Mouse (Mus musculus) MEL (cell line): ENCODE measurements at regions not wholly inside any gene's neighbourhood (a gene's known extent, or its start where the extent isn't known, plus 50 kb on each side); places are given as distances from the start of the nearest gene placed in this dataset.

Experiments used
- DNase-seq: peaks from one replicate; pipeline ENCODE4 v3.0.0; 2011; ENCODE audit warnings: low read depth, low spot score
- H3K27ac ChIP-seq: 2 replicates; pipeline ENCODE4 v1.5.1; 2012; ENCODE audit warnings: low read depth, mild to moderate bottlenecking, control low read depth, low read length, moderate library complexity; ENCODE audit not compliant: control insufficient read depth
- H3K27me3 ChIP-seq, 2 experiments: fragments of 150-350 bp in 1 of 2; sonication (generic) in 1 of 2; 2 replicates each; pipeline ENCODE4 v1.6.1; 2012; ENCODE audit warnings: low read length in 2 of 2, mild to moderate bottlenecking in 2 of 2, improper control_type of control experiment in 1 of 2, moderate library complexity in 1 of 2; ENCODE audit not compliant: insufficient read depth in 2 of 2, control insufficient read depth in 1 of 2
- H3K36me3 ChIP-seq, 2 experiments: 2 replicates each; pipeline ENCODE4 v1.6.1; 2012 to 2014; ENCODE audit warnings: low read length in 2 of 2, improper control_type of control experiment in 1 of 2, inconsistent platforms in 1 of 2, mild to moderate bottlenecking in 1 of 2; ENCODE audit not compliant: insufficient read depth in 2 of 2, control insufficient read depth in 1 of 2
- H3K4me1 ChIP-seq, 2 experiments: fragments of 150-350 bp in 1 of 2; sonication (generic) in 1 of 2; 2 replicates each; pipeline ENCODE4 v1.6.1; 2012; ENCODE audit warnings: low read length in 2 of 2, improper control_type of control experiment in 1 of 2, mild to moderate bottlenecking in 1 of 2; ENCODE audit not compliant: insufficient read depth in 2 of 2, control insufficient read depth in 1 of 2
- H3K4me3 ChIP-seq, 2 experiments: fragments of 150-350 bp in 1 of 2; sonication (generic) in 1 of 2; 2 replicates each; pipeline ENCODE4 v1.5.1; 2012; ENCODE audit warnings: low read depth in 2 of 2, low read length in 2 of 2, mild to moderate bottlenecking in 2 of 2, moderate library complexity in 2 of 2, control low read depth in 1 of 2, improper control_type of control experiment in 1 of 2; ENCODE audit not compliant: control insufficient read depth in 1 of 2, insufficient read depth in 1 of 2
- H3K79me2 ChIP-seq: 2 replicates; pipeline ENCODE4 v1.6.1; 2012; ENCODE audit warnings: mild to moderate bottlenecking, low read length, moderate library complexity; ENCODE audit not compliant: control insufficient read depth, poor library complexity, insufficient read depth
- H3K9ac ChIP-seq: 2 replicates; pipeline ENCODE4 v1.6.1; 2012; ENCODE audit warnings: low read depth, mild to moderate bottlenecking, control low read depth, low read length, moderate library complexity; ENCODE audit not compliant: control insufficient read depth, poor library complexity, severe bottlenecking
- H3K9me3 ChIP-seq: fragments of 150-350 bp; sonication (generic); replicated peaks from 2 replicates; pipeline ENCODE4 v1.6.1; 2012; ENCODE audit warnings: mild to moderate bottlenecking, low read length, improper control_type of control experiment, moderate library complexity; ENCODE audit not compliant: insufficient read depth
- BHLHE40 ChIP-seq: IDR thresholded peaks from 2 replicates; pipeline ENCODE4 v1.6.1; 2012; ENCODE audit warnings: low read depth, mild to moderate bottlenecking, inconsistent platforms, low read length, improper control_type of control experiment, borderline replicate concordance
- CHD1 ChIP-seq: IDR thresholded peaks from 2 replicates; pipeline ENCODE4 v1.6.1; 2012; ENCODE audit warnings: low read depth, mild to moderate bottlenecking, inconsistent platforms, low read length, improper control_type of control experiment
- CHD2 ChIP-seq: IDR thresholded peaks from 2 replicates; pipeline ENCODE4 v1.6.1; 2011; ENCODE audit warnings: low read length, improper control_type of control experiment
- CTCF ChIP-seq, 3 experiments: IDR thresholded peaks in 2 of 3; conservative IDR thresholded peaks in 1 of 3; 2 replicates each; pipeline ENCODE4 v1.5.1; 2011 to 2012; ENCODE audit warnings: low read length in 3 of 3, low read depth in 2 of 3, mild to moderate bottlenecking in 2 of 3, improper control_type of control experiment in 1 of 3, inconsistent platforms in 1 of 3, mixed read lengths in 1 of 3, moderate library complexity in 1 of 3; ENCODE audit not compliant: control insufficient read depth in 1 of 3, insufficient read depth in 1 of 3, poor library complexity in 1 of 3, severe bottlenecking in 1 of 3
- ELF1 ChIP-seq: IDR thresholded peaks from 2 replicates; pipeline ENCODE4 v1.6.1; 2014; ENCODE audit warnings: low read depth, mild to moderate bottlenecking, inconsistent platforms, low read length, improper control_type of control experiment, moderate library complexity
- GABPA ChIP-seq: IDR thresholded peaks from 2 replicates; pipeline ENCODE4 v1.6.1; 2012; ENCODE audit warnings: low read depth, mild to moderate bottlenecking, inconsistent platforms, low read length, improper control_type of control experiment, moderate library complexity
- GATA1 ChIP-seq: IDR thresholded peaks from 2 replicates; pipeline ENCODE4 v1.6.1; 2011; ENCODE audit warnings: low read depth, low read length, improper control_type of control experiment
- JUND ChIP-seq: IDR thresholded peaks from 2 replicates; pipeline ENCODE4 v1.6.1; 2011; ENCODE audit warnings: low read depth, mild to moderate bottlenecking, improper control_type of control experiment, low read length
- MYB ChIP-seq: IDR thresholded peaks from 2 replicates; pipeline ENCODE4 v1.6.1; 2011; ENCODE audit warnings: mild to moderate bottlenecking, low read depth, low read length, improper control_type of control experiment
- NELFE ChIP-seq: IDR thresholded peaks from 2 replicates; pipeline ENCODE4 v1.6.1; 2011; ENCODE audit warnings: low read depth, low read length, improper control_type of control experiment
- NRF1 ChIP-seq: IDR thresholded peaks from 2 replicates; pipeline ENCODE4 v1.6.1; 2014; ENCODE audit warnings: low read depth, mild to moderate bottlenecking, inconsistent platforms, low read length, improper control_type of control experiment, moderate library complexity; ENCODE audit not compliant: poor library complexity, insufficient read depth, severe bottlenecking
- POLR2AphosphoS2 ChIP-seq: IDR thresholded peaks from 2 replicates; pipeline ENCODE4 v1.6.1; 2011; ENCODE audit warnings: low read length, improper control_type of control experiment
- RAD21 ChIP-seq: IDR thresholded peaks from 2 replicates; pipeline ENCODE4 v1.6.1; 2011; ENCODE audit warnings: mild to moderate bottlenecking, low read depth, low read length, improper control_type of control experiment
- RCOR1 ChIP-seq: IDR thresholded peaks from 2 replicates; pipeline ENCODE4 v1.6.1; 2012; ENCODE audit warnings: low read depth, mild to moderate bottlenecking, inconsistent platforms, low read length, improper control_type of control experiment
- SIN3A ChIP-seq: IDR thresholded peaks from 2 replicates; pipeline ENCODE4 v1.6.1; 2012; ENCODE audit warnings: low read length, improper control_type of control experiment, inconsistent platforms
- SMC3 ChIP-seq: IDR thresholded peaks from 2 replicates; pipeline ENCODE4 v1.6.1; 2011; ENCODE audit warnings: low read depth, low read length, improper control_type of control experiment
- TAL1 ChIP-seq: IDR thresholded peaks from 2 replicates; pipeline ENCODE4 v1.6.1; 2012; ENCODE audit warnings: mild to moderate bottlenecking, inconsistent platforms, low read length, moderate library complexity, mixed read lengths
- TBP ChIP-seq: IDR thresholded peaks from 2 replicates; pipeline ENCODE4 v1.8.0; 2011; ENCODE audit warnings: low read depth, low read length, improper control_type of control experiment
- USF1 ChIP-seq: IDR thresholded peaks from 2 replicates; pipeline ENCODE4 v1.6.1; 2014; ENCODE audit warnings: low read depth, mild to moderate bottlenecking, inconsistent platforms, low read length, improper control_type of control experiment, moderate library complexity
- USF2 ChIP-seq, 2 experiments: IDR thresholded peaks; 2 replicates each; pipeline ENCODE4 v1.6.1; 2011 to 2012; ENCODE audit warnings: improper control_type of control experiment in 2 of 2, low read length in 2 of 2, borderline replicate concordance in 1 of 2, inconsistent platforms in 1 of 2, low read depth in 1 of 2, mild to moderate bottlenecking in 1 of 2; ENCODE audit not compliant: insufficient read depth in 1 of 2
- ZMIZ1 ChIP-seq: IDR thresholded peaks from 2 replicates; pipeline ENCODE4 v1.6.1; 2012; ENCODE audit warnings: low read depth, mild to moderate bottlenecking, inconsistent platforms, low read length, improper control_type of control experiment, moderate library complexity
- ZNF384 ChIP-seq: IDR thresholded peaks from 2 replicates; pipeline ENCODE4 v1.6.1; 2012; ENCODE audit warnings: low read depth, mild to moderate bottlenecking, inconsistent platforms, low read length, improper control_type of control experiment

GRCm38 (mm10) chr11:16649599-16649998, 102.4 kb upstream of the Egfr start:
- TF ChIP-seq RCOR1 (no peak), GATA1 (no peak), NELFE (no peak), MYB (no peak), ZNF384 (no peak), BHLHE40 (no peak), ZMIZ1 (no peak), CTCF (IDR thresholded peaks at IDR 0.05 in 2 of 3, conservative IDR thresholded peaks at IDR 0.05 in 1 of 3; ENCODE audit: control insufficient read depth in 1 of 3, insufficient read depth in 1 of 3, low read depth in 2 of 3, low read length in 3 of 3, poor library complexity in 1 of 3, severe bottlenecking in 1 of 3) (no peak), CHD2 (no peak), NRF1 (no peak), ELF1 (no peak), CHD1 (no peak), JUND (no peak), USF2 (IDR thresholded peaks at IDR 0.05; ENCODE audit: borderline replicate concordance in 1 of 2, insufficient read depth in 1 of 2, low read depth in 1 of 2, low read length in 2 of 2) (no peak), GABPA (no peak), TBP (no peak), POLR2AphosphoS2 (no peak), RAD21 (no peak), SMC3 (no peak)
- peaks cover 0 to 1% of the 10 kb centered on the region in 2 experiments; a peak in 2 of 4 replicates for H3K27me3 ChIP-seq
- no peaks in the 10 kb centered on the region for H3K9me3 ChIP-seq
- no peak overlapping the region for H3K27ac ChIP-seq
- no peak overlapping the region for H3K4me3 ChIP-seq
- DNase-seq = no peak
- H3K4me1 ChIP-seq = no peaks in the 10 kb centered on the region
- no peaks in the 10 kb centered on the region for H3K79me2 ChIP-seq
- H3K9ac ChIP-seq = no peak overlapping the region
- no peaks in the 10 kb centered on the region for H3K36me3 ChIP-seq

- no peaks in the 10 kb centered on the region for H3K36me3 ChIP-seq
- H3K9ac ChIP-seq = no peak overlapping the region
- no peaks in the 10 kb centered on the region for H3K9me3 ChIP-seq
- H3K27ac ChIP-seq = no peak overlapping the region
- no peaks in the 10 kb centered on the region for H3K79me2 ChIP-seq
- 0 out of 4 replicates have a peak, but pooled peaks cover 0 to under 1% of the 10 kb centered on the region in 2 experiments for H3K27me3 ChIP-seq
- no peak for DNase-seq
- TF ChIP-seq GATA1 (no peak), MYB (no peak), ZNF384 (no peak), RAD21 (no peak), USF1 (no peak), SIN3A (no peak), TAL1 (no peak), NRF1 (no peak)
- H3K4me1 ChIP-seq = no peaks in the 10 kb centered on the region
- no peak overlapping the region for H3K4me3 ChIP-seq
These were observed 88.2 kb upstream of the Egfr start for GRCm38 (mm10) chr11:16663806-16664205.
